Comparison of ENCODE assay signal across 9 mouse cellular contexts in the genomic region with DNA sequence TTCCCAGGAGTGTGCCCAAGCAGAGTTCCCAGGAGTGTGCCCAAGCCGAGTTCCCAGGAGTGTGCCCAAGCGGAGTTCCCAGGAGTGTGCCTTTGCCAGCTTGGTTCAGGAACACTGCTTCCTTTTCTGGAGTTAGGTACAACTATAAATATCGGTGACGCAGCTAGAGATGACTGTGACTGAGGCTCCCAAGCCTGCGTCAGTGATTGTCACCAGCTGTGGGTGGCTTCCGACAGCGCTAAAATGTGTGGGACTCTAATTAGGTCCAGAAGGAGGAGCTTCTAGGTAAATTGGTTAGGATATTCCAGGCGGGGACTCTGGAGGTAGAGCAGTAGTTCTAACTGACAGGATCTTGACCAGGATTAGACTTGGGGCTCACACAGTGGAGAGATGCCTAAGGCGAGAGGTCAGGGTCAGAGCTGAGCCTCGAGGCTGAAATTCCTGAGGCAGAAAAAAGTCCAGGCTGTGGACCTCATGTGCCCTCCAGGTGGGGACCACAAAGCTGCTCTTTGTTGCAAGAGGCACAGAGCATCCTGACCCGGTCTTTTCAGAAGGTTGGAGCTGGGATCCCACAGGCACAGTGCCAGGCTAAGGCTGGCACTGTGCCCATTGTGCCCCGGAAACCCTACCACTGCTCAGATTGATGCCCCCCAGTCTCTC. TPM values are rescaled to one million over a fixed set of nuclear protein-coding genes. Genes with fewer than 3 reads are reported as not detected.
A peak's percentile ranks its signal among the peaks of the same experiment; 100 is the strongest.
DNase-seq lines count a peak whose midpoint lies in the region; TF ChIP-seq lines count a peak whose summit lies in the region.
"Had no signal": no experiment of that assay in that cellular context is flagged by ENCODE, and none has a peak within 500 bp of the region (broad histone marks: within the 10 kb centered on the region; RNA-seq: fewer than 3 reads in every experiment).

No protein-coding gene starts in this region.

- in situ Hi-C loops in CH12.LX (cut with MboI; ENCODE audit: low pct_ligation_motif_present, low pct_unique_long_range_greater_than_20kb, low sequenced_read_pairs), result no loop called here

- TF ChIP-seq EP300 in CH12.LX (IDR thresholded peaks at IDR 0.05; ENCODE audit: low read length), result 0 out of 2 replicates have a peak, but pooled peaks have one; percentile 12

- intact Hi-C loops in heart, postnatal 10 days (cut with DNase I), result loop anchor here (2.0 kb wide), 1 partner anchor 18 kb away; no protein-coding TSS in a partner anchor
- intact Hi-C loops in gastrocnemius, postnatal 14 days (cut with DNase I; ENCODE audit: low total_unique reads), result no loop called here

- H3K27ac ChIP-seq in CH12.LX (ENCODE audit: insufficient read depth, low read depth), result 0 out of 2 replicates have a peak overlapping the region, but pooled peaks have one; percentile 4
- H3K27ac ChIP-seq in cortical plate, adult 2 months (ENCODE audit: insufficient read depth, low read length), result peak overlapping the region; percentile 90

- H3K4me1 ChIP-seq in CH12.LX (ENCODE audit: control insufficient read depth in 1 of 2, insufficient read depth in 2 of 2), result peaks cover 14 to 58% of the 10 kb centered on the region in 2 experiments
- H3K4me1 ChIP-seq in cortical plate, adult 2 months (ENCODE audit: control insufficient read depth, insufficient read depth, low read length), result peaks cover 8% of the 10 kb centered on the region

- no peaks in the 10 kb centered on the region for H3K9me3 ChIP-seq in CH12.LX (replicated peaks; ENCODE audit: low read length)

- H3K27me3 ChIP-seq in CH12.LX (replicated peaks), result no peaks in the 10 kb centered on the region

- H3K9ac ChIP-seq in CH12.LX (ENCODE audit: insufficient read depth, low read depth), result no peak overlapping the region
- H3K9ac ChIP-seq: liver, embryonic 14.5 days had no signal

- no peak overlapping the region for H3K4me3 ChIP-seq in CH12.LX (replicated peaks in 1 of 3; ENCODE audit: low read depth in 2 of 3, low read length in 2 of 3, poor library complexity in 1 of 3)
- H3K4me3 ChIP-seq in cortical plate, adult 2 months (ENCODE audit: insufficient read depth, low read length), result no peak overlapping the region

- peak; percentile 45 for DNase-seq in kidney, adult 9 months
- no peak for DNase-seq in kidney, postnatal 10 days
- DNase-seq in CH12.LX (ENCODE audit: extremely low read depth), result no peak
- DNase-seq in heart, postnatal 10 days, result peak; percentile 75 to 83
- peak; percentile 80 to 91 for DNase-seq in right cerebral cortex, postnatal 36 days (ENCODE audit: low spot score in 2 of 2)
- DNase-seq in urinary bladder, postnatal 10 days (ENCODE audit: low spot score), result no peak
- no peak for DNase-seq in gastrocnemius, postnatal 14 days

- H3K36me3 ChIP-seq in CH12.LX (replicated peaks in 1 of 2; ENCODE audit: control insufficient read depth in 1 of 2, insufficient read depth in 1 of 2, low read length in 1 of 2), result peaks cover 20 to 38% of the 10 kb centered on the region in 2 experiments

- H3K79me2 ChIP-seq in CH12.LX (replicated peaks; ENCODE audit: control insufficient read depth, extremely low read depth, insufficient read depth, poor library complexity, severe bottlenecking), result no peaks in the 10 kb centered on the region

- no peak for TF ChIP-seq CTCF in CH12.LX (conservative IDR thresholded peaks at IDR 0.05 in 1 of 2, IDR thresholded peaks at IDR 0.05 in 1 of 2; ENCODE audit: low read depth in 2 of 2, low read length in 2 of 2)
- TF ChIP-seq CTCF in cortical plate, adult 2 months (IDR thresholded peaks at IDR 0.05; ENCODE audit: extremely low read depth, insufficient read depth, low read length), result no peak

- peak; percentile 34; the same call in 1 of the 2 replicates for TF ChIP-seq POLR2A in CH12.LX (IDR thresholded peaks at IDR 0.05; ENCODE audit: low read depth, low read length)
- peak; percentile 55; the same call in 1 of the 2 replicates for TF ChIP-seq POLR2A in cortical plate, adult 2 months (IDR thresholded peaks at IDR 0.05; ENCODE audit: extremely low read depth, insufficient read depth, low read length)

- no peak overlapping the region; the same call in 1 of the 2 replicates for H3K4me2 ChIP-seq in CH12.LX (ENCODE audit: insufficient read depth, low read depth, poor library complexity, severe bottlenecking)

- no peak for TF ChIP-seq RAD21 in CH12.LX (IDR thresholded peaks at IDR 0.05; ENCODE audit: low read depth, low read length)

- dilution Hi-C loops in CH12.LX (cut with MboI; ENCODE audit: extremely low pct_ligation_motif_present, extremely low pct_unique_long_range_greater_than_20kb, low sequenced_read_pairs), result no loop called here

TF ChIP-seq in CH12.LX, 34 proteins besides CTCF, POLR2A, EP300 and RAD21:
- TF ChIP-seq MAZ (IDR thresholded peaks at IDR 0.05; ENCODE audit: low read depth, low read length) (no peak), ETS1 (conservative IDR thresholded peaks at IDR 0.05; ENCODE audit: low read depth, low read length) (peak; percentile 60), CHD1 (IDR thresholded peaks at IDR 0.05; ENCODE audit: low read depth, low read length) (no peak), MYC (IDR thresholded peaks at IDR 0.05; ENCODE audit: low read depth, low read length) (no peak), SMC3 (IDR thresholded peaks at IDR 0.05; ENCODE audit: low read depth, low read length) (no peak), ELF1 (IDR thresholded peaks at IDR 0.05; ENCODE audit: low read depth, low read length) (no peak), RCOR1 (conservative IDR thresholded peaks at IDR 0.05; ENCODE audit: low read depth, low read length) (no peak), TCF12 (IDR thresholded peaks at IDR 0.05; ENCODE audit: low read depth, low read length) (no peak), MXI1 (IDR thresholded peaks at IDR 0.05; ENCODE audit: low read depth, low read length) (no peak), ZKSCAN1 (IDR thresholded peaks at IDR 0.05; ENCODE audit: borderline replicate concordance, low read depth, low read length) (no peak), MEF2A (IDR thresholded peaks at IDR 0.05; ENCODE audit: borderline replicate concordance, low read depth, low read length) (peak; percentile 66; the same call in 1 of the 2 replicates), UBTF (IDR thresholded peaks at IDR 0.05; ENCODE audit: low read depth, low read length) (no peak)
TF ChIP-seq in CH12.LX: peak in this region for 2.

RNA-seq across cellular contexts. Expression of gene Scyl1, which starts 51.1 kb away (rescaled TPM):
- total RNA-seq in CH12.LX (2012; rRNA removed) (49.8 and 55.0 TPM in 2 replicates), CH12.LX (2014; rRNA removed) (35.1 and 37.6 TPM in 2 replicates)
- polyA plus RNA-seq in CH12.LX (2012; ENCODE audit: insufficient read length, low read depth), result 49.1 and 56.1 TPM in 2 replicates
- polyA plus RNA-seq in cortical plate, adult 2 months (2012; rRNA removed), result 120 and 124 TPM in 2 replicates
- total RNA-seq in heart, postnatal 10 days (2021), result 10 to 100 TPM; 63.4 to 65.7 TPM
- 10 to 100 TPM; 56.8 to 64.9 TPM for total RNA-seq in gastrocnemius, postnatal 14 days (2021)

RNA-seq across cellular contexts. Expression of gene Frmd8, which starts 52.8 kb away (rescaled TPM):
- total RNA-seq in CH12.LX (2012; rRNA removed), result 29.0 and 30.7 TPM in 2 replicates
- 13.5 and 15.5 TPM in 2 replicates for total RNA-seq in CH12.LX (2014; rRNA removed)
- polyA plus RNA-seq in CH12.LX (2012; ENCODE audit: insufficient read length, low read depth), result 25.2 and 25.4 TPM in 2 replicates
- 17.1 and 22.1 TPM in 2 replicates for polyA plus RNA-seq in cortical plate, adult 2 months (2012; rRNA removed)
- total RNA-seq in heart, postnatal 10 days (2021), result 10 to 100 TPM; 19.0 to 20.5 TPM
- total RNA-seq in gastrocnemius, postnatal 14 days (2021), result 1 to 10 TPM; 7.1 to 7.7 TPM

RNA-seq across cellular contexts. Expression of gene Slc25a45, which starts 55.3 kb away (rescaled TPM):
- total RNA-seq in CH12.LX (2012; rRNA removed) (20.6 and 23.1 TPM in 2 replicates), CH12.LX (2014; rRNA removed) (27.6 and 33.0 TPM in 2 replicates)
- 20.8 and 22.7 TPM in 2 replicates for polyA plus RNA-seq in CH12.LX (2012; ENCODE audit: insufficient read length, low read depth)
- polyA plus RNA-seq in cortical plate, adult 2 months (2012; rRNA removed), result 6.6 and 7.4 TPM in 2 replicates
- total RNA-seq in heart, postnatal 10 days (2021), result 1 to 10 TPM; 4.6 to 5.9 TPM
- total RNA-seq in gastrocnemius, postnatal 14 days (2021), result 1 to 10 TPM; 2.1 to 2.3 TPM

Comparison
In these comparisons a context has a peak if more than half of its experiments do, and no peak if none do; other contexts are left out.
1. DNase-seq: peak in kidney, adult 9 months (single experiment), heart, postnatal 10 days (2 of 2) and right cerebral cortex, postnatal 36 days (2 of 2); none in kidney, postnatal 10 days (single experiment), CH12.LX (single experiment), urinary bladder, postnatal 10 days (single experiment) and gastrocnemius, postnatal 14 days (single experiment).